ENCODE assay signal across 8 mouse cellular contexts in genomic region chr11:105345284-105345683, GRCm38 (mm10). TPM values are rescaled to one million over a fixed set of nuclear protein-coding genes. Genes with fewer than 3 reads are reported as not detected.
A peak's percentile ranks its signal among the peaks of the same experiment; 100 is the strongest.
DNase-seq lines count a peak whose midpoint lies in the region; ATAC-seq and TF ChIP-seq lines count a peak whose summit lies in the region.

No protein-coding gene starts in this region.

- H3K9me3 ChIP-seq in forebrain, postnatal 0 days (ENCODE audit: low read length), result no peaks in the 10 kb centered on the region
- H3K9me3 ChIP-seq in forebrain, embryonic 11.5 days (ENCODE audit: control insufficient read depth, low read length), result no peaks in the 10 kb centered on the region
- no peaks in the 10 kb centered on the region for H3K9me3 ChIP-seq in stomach, postnatal 0 days (ENCODE audit: control insufficient read depth, low read length)

- no peak overlapping the region for H3K9ac ChIP-seq in forebrain, postnatal 0 days
- H3K9ac ChIP-seq in forebrain, embryonic 11.5 days (ENCODE audit: low read length), result no peak overlapping the region
- no peak overlapping the region for H3K9ac ChIP-seq in stomach, postnatal 0 days (ENCODE audit: low read length)

- 75% methylated on average over 2 of the region's 2 CpGs for WGBS in forebrain, postnatal 0 days
- 74% methylated on average over 2 of the region's 2 CpGs for WGBS in forebrain, embryonic 11.5 days
- 79% methylated on average over 2 of the region's 2 CpGs for WGBS in stomach, postnatal 0 days

- ATAC-seq in forebrain, postnatal 0 days, result no peak
- no peak for ATAC-seq in forebrain, embryonic 11.5 days (replicated peaks; ENCODE audit: low FRiP score)
- ATAC-seq in erythroid progenitor cell, adult 5-6 weeks (replicated peaks; ENCODE audit: low FRiP score, poor library complexity, severe bottlenecking), result 0 out of 2 replicates have a peak, but pooled peaks have one; percentile 43
- ATAC-seq in stomach, postnatal 0 days (ENCODE audit: low FRiP score, low TSS enrichment), result no peak

- H3K36me3 ChIP-seq in forebrain, postnatal 0 days (ENCODE audit: insufficient read depth), result no peaks in the 10 kb centered on the region
- no peaks in the 10 kb centered on the region; the same call in 1 of the 2 replicates for H3K36me3 ChIP-seq in forebrain, embryonic 11.5 days (ENCODE audit: control insufficient read depth, insufficient read depth, low read length)
- no peaks in the 10 kb centered on the region for H3K36me3 ChIP-seq in testis, adult 2 months (ENCODE audit: control insufficient read depth, insufficient read depth, low read length)
- no peaks in the 10 kb centered on the region for H3K36me3 ChIP-seq in stomach, postnatal 0 days (ENCODE audit: control insufficient read depth, insufficient read depth, low read length)

- peak; percentile 65 for TF ChIP-seq CTCF in forebrain, postnatal 0 days (IDR thresholded peaks at IDR 0.05; ENCODE audit: low read depth)
- TF ChIP-seq CTCF in testis, adult 2 months (IDR thresholded peaks at IDR 0.05; ENCODE audit: control insufficient read depth, insufficient read depth, insufficient replicate concordance, low read depth, low read length), result peak; percentile 28; the same call in 1 of the 2 replicates
- TF ChIP-seq CTCF in stomach, postnatal 0 days (IDR thresholded peaks at IDR 0.05; ENCODE audit: low read depth), result peak; percentile 77

- H3K27me3 ChIP-seq in forebrain, postnatal 0 days (ENCODE audit: insufficient read depth, low read length), result no peaks in the 10 kb centered on the region
- no peaks in the 10 kb centered on the region for H3K27me3 ChIP-seq in forebrain, embryonic 11.5 days (ENCODE audit: control insufficient read depth, insufficient read depth, low read length)
- H3K27me3 ChIP-seq in testis, adult 2 months (ENCODE audit: control insufficient read depth, insufficient read depth, low read length), result no peaks in the 10 kb centered on the region
- H3K27me3 ChIP-seq in stomach, postnatal 0 days (ENCODE audit: control insufficient read depth, insufficient read depth, low read length), result no peaks in the 10 kb centered on the region

- no peak overlapping the region for H3K4me2 ChIP-seq in forebrain, postnatal 0 days (ENCODE audit: low read depth)
- no peak overlapping the region for H3K4me2 ChIP-seq in forebrain, embryonic 11.5 days (ENCODE audit: low read depth, low read length, severe bottlenecking)
- no peak overlapping the region for H3K4me2 ChIP-seq in stomach, postnatal 0 days (replicated peaks; ENCODE audit: low read depth)

- DNase-seq in forebrain, postnatal 0 days, result peak; percentile 32
- no peak for DNase-seq in forebrain, embryonic 11.5 days (ENCODE audit: low spot score)
- DNase-seq in testis, postnatal 14 days (ENCODE audit: low spot score), result no peak
- DNase-seq in stomach, postnatal 0 days (ENCODE audit: low spot score), result peak; percentile 44
- DNase-seq in left cerebral cortex, adult 8-10 months (ENCODE audit: low spot score in 2 of 2), result no peak
- no peak for DNase-seq in layer of hippocampus, adult 9-10 months (ENCODE audit: low spot score)

- no peak for TF ChIP-seq EP300 in stomach, postnatal 0 days (optimal IDR thresholded peaks at IDR 0.05)

- no peaks in the 10 kb centered on the region for H3K4me1 ChIP-seq in forebrain, postnatal 0 days (ENCODE audit: insufficient read depth)
- 0 out of 2 replicates have a peak, but pooled peaks cover 2% of the 10 kb centered on the region for H3K4me1 ChIP-seq in forebrain, embryonic 11.5 days (replicated peaks; ENCODE audit: control insufficient read depth, insufficient read depth, low read length)
- peaks cover 9% of the 10 kb centered on the region for H3K4me1 ChIP-seq in testis, adult 2 months (ENCODE audit: control insufficient read depth, insufficient read depth, low read length)
- H3K4me1 ChIP-seq in stomach, postnatal 0 days (replicated peaks; ENCODE audit: control insufficient read depth, insufficient read depth), result no peaks in the 10 kb centered on the region

- H3K4me3 ChIP-seq in forebrain, postnatal 0 days (ENCODE audit: low read depth, low read length), result no peak overlapping the region
- no peak overlapping the region for H3K4me3 ChIP-seq in forebrain, embryonic 11.5 days (ENCODE audit: low read depth, low read length)
- H3K4me3 ChIP-seq in testis, adult 2 months (ENCODE audit: control insufficient read depth, low read depth, low read length), result no peak overlapping the region
- H3K4me3 ChIP-seq in stomach, postnatal 0 days (ENCODE audit: low read depth, low read length), result no peak overlapping the region

- TF ChIP-seq POLR2A in testis, adult 2 months (IDR thresholded peaks at IDR 0.05; ENCODE audit: control insufficient read depth, low read depth, low read length), result no peak

- H3K27ac ChIP-seq in forebrain, postnatal 0 days (ENCODE audit: low read depth, low read length), result no peak overlapping the region
- no peak overlapping the region for H3K27ac ChIP-seq in forebrain, embryonic 11.5 days (ENCODE audit: low read depth, low read length)
- no peak overlapping the region for H3K27ac ChIP-seq in testis, adult 2 months (ENCODE audit: control insufficient read depth, insufficient read depth, low read depth, low read length)
- H3K27ac ChIP-seq in stomach, postnatal 0 days (replicated peaks), result no peak overlapping the region

RNA-seq across cellular contexts. Expression of gene Mrc2, which starts 52.8 kb away (rescaled TPM):
- 8.2 and 13.2 TPM in 2 replicates for total RNA-seq in forebrain, postnatal 0 days (2014; rRNA removed)
- polyA plus RNA-seq in forebrain, postnatal 0 days (2015; fragmentation: Nextera tagmentation; extraction: Ambion mirVana), result 2.3 and 2.4 TPM in 2 replicates
- 11.4 and 11.9 TPM in 2 replicates for polyA plus RNA-seq in forebrain, embryonic 11.5 days (2014; fragmentation: Nextera tagmentation; extraction: Ambion mirVana)
- 1.2 and 1.5 TPM in 2 replicates for polyA plus RNA-seq in testis, adult 2 months (2012; rRNA removed)
- not detected in 2 replicates for total RNA-seq in erythroid progenitor cell, adult 5-6 weeks (2015; ENCODE audit: low replicate concordance)
- total RNA-seq in erythroid progenitor cell, adult 5-6 weeks (2017; ENCODE audit: low replicate concordance), result not detected in 2 replicates
- 2.9 and 3.7 TPM in 2 replicates for polyA plus RNA-seq in stomach, postnatal 0 days (2015; fragmentation: Nextera tagmentation; extraction: Ambion mirVana)
- total RNA-seq in left cerebral cortex, adult 8-10 months (2022), result 10 to 100 TPM in 1 of 4 experiments, 1 to 10 TPM in 3; 8.1 to 13.8 (median 9.4) TPM

Comparison
In these comparisons a context has a peak if more than half of its experiments do, and no peak if none do; other contexts are left out.
1. DNase-seq: peak in forebrain, postnatal 0 days (single experiment) and stomach, postnatal 0 days (single experiment); none in forebrain, embryonic 11.5 days (single experiment), testis, postnatal 14 days (single experiment), left cerebral cortex, adult 8-10 months (0 of 2) and layer of hippocampus, adult 9-10 months (single experiment).
2. Peak in every context shown above with its lines, with median percentiles within 50 percentile points of each other: CTCF ChIP-seq.